In the genomic region with DNA sequence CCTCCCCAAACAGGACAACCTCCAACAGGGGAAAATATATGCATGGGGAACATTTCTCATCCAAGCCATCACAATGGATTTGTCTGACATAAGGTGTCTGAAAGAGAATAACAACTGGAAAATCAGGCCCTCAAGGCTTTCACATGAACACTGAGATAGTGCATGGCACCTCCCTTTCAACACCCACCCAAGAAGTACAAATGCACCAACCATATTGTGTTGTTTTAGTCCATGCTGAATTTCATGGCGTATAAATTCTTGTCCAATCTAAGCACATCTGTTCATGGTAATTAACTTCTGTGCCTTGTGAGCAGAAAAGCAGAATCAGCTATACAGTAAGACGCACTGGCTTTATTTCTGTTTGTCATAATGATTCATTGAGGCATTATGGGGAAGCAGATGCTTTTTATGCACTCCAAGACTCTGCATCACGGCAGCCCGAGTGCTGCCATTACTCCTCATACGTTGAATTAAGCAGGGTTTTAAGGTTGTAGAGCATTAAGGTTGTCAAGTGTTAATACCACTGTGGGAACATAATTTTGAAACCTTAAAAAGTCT, we compare ENCODE assay signal across 32 mouse cellular contexts.
DNase-seq lines count a peak whose midpoint lies in the region; ATAC-seq and TF ChIP-seq lines count a peak whose summit lies in the region.
"Had no signal": no experiment of that assay in that cellular context is flagged by ENCODE, and none has a peak within 500 bp of the region (broad histone marks: within the 10 kb centered on the region; RNA-seq: fewer than 3 reads in every experiment).

No protein-coding gene starts in this region.

- no peaks in the 10 kb centered on the region for H3K9me3 ChIP-seq in forebrain, embryonic 13.5 days (replicated peaks)
- H3K9me3 ChIP-seq in forebrain, embryonic 10.5 days: no peaks in the 10 kb centered on the region
- no peaks in the 10 kb centered on the region for H3K9me3 ChIP-seq in hindbrain, embryonic 12.5 days (replicated peaks)
- no peaks in the 10 kb centered on the region for H3K9me3 ChIP-seq in hindbrain, postnatal 0 days (ENCODE audit: low read length)
- no peaks in the 10 kb centered on the region for H3K9me3 ChIP-seq in hindbrain, embryonic 14.5 days (ENCODE audit: control insufficient read depth, low read length)
- no peaks in the 10 kb centered on the region for H3K9me3 ChIP-seq in neural tube, embryonic 13.5 days
- H3K9me3 ChIP-seq: heart, embryonic 12.5 days; limb, embryonic 10.5 days; limb, embryonic 15.5 days; liver, embryonic 13.5 days; midbrain, embryonic 10.5 days; midbrain, embryonic 15.5 days had no signal

- H3K36me3 ChIP-seq in forebrain, embryonic 13.5 days (ENCODE audit: poor library complexity, severe bottlenecking): no peaks in the 10 kb centered on the region
- no peaks in the 10 kb centered on the region for H3K36me3 ChIP-seq in forebrain, embryonic 10.5 days (replicated peaks)
- no peaks in the 10 kb centered on the region for H3K36me3 ChIP-seq in hindbrain, embryonic 12.5 days
- no peaks in the 10 kb centered on the region for H3K36me3 ChIP-seq in hindbrain, postnatal 0 days (ENCODE audit: insufficient read depth, low read length)
- H3K36me3 ChIP-seq in hindbrain, embryonic 14.5 days (replicated peaks; ENCODE audit: control insufficient read depth, insufficient read depth): no peaks in the 10 kb centered on the region
- H3K36me3 ChIP-seq in neural tube, embryonic 13.5 days: no peaks in the 10 kb centered on the region
- H3K36me3 ChIP-seq: heart, embryonic 12.5 days; limb, embryonic 10.5 days; limb, embryonic 15.5 days; liver, embryonic 13.5 days; midbrain, embryonic 10.5 days; midbrain, embryonic 15.5 days had no signal

- 0 out of 2 replicates have a peak, but pooled peaks have one; percentile 38 for ATAC-seq in forebrain, embryonic 13.5 days
- 0 out of 2 replicates have a peak, but pooled peaks have one; percentile 26 for ATAC-seq in hindbrain, embryonic 12.5 days (ENCODE audit: low FRiP score)
- ATAC-seq in hindbrain, postnatal 0 days: no peak
- ATAC-seq in hindbrain, embryonic 14.5 days (ENCODE audit: low FRiP score): peak; percentile 48; the same call in 1 of the 2 replicates
- ATAC-seq in neural tube, embryonic 13.5 days (ENCODE audit: low read depth): peak; percentile 86
- ATAC-seq: lung, postnatal 0 days; midbrain, embryonic 15.5 days; Patski had no signal

- WGBS in forebrain, embryonic 13.5 days: 76% methylated on average over 5 of the region's 5 CpGs
- WGBS in forebrain, embryonic 10.5 days: 90% methylated on average over 5 of the region's 5 CpGs
- WGBS in hindbrain, embryonic 12.5 days: 55% methylated on average over 5 of the region's 5 CpGs
- 50% methylated on average over 5 of the region's 5 CpGs for WGBS in hindbrain, postnatal 0 days
- 43% methylated on average over 5 of the region's 5 CpGs for WGBS in hindbrain, embryonic 14.5 days
- 23% methylated on average over 5 of the region's 5 CpGs for WGBS in neural tube, embryonic 13.5 days

- TF ChIP-seq CTCF in hindbrain, postnatal 0 days (IDR thresholded peaks at IDR 0.05; ENCODE audit: low read depth): no peak

- no peaks in the 10 kb centered on the region for H3K27me3 ChIP-seq in forebrain, embryonic 13.5 days
- H3K27me3 ChIP-seq in forebrain, embryonic 10.5 days (ENCODE audit: poor library complexity, severe bottlenecking): no peaks in the 10 kb centered on the region
- no peaks in the 10 kb centered on the region for H3K27me3 ChIP-seq in hindbrain, embryonic 12.5 days
- no peaks in the 10 kb centered on the region for H3K27me3 ChIP-seq in hindbrain, postnatal 0 days (ENCODE audit: insufficient read depth, low read length)
- no peaks in the 10 kb centered on the region for H3K27me3 ChIP-seq in hindbrain, embryonic 14.5 days (ENCODE audit: control insufficient read depth, insufficient read depth, low read length)
- no peaks in the 10 kb centered on the region for H3K27me3 ChIP-seq in neural tube, embryonic 13.5 days
- H3K27me3 ChIP-seq: heart, embryonic 12.5 days; limb, embryonic 15.5 days; liver, embryonic 13.5 days; midbrain, embryonic 15.5 days had no signal

- H3K27ac ChIP-seq in forebrain, embryonic 13.5 days: no peak overlapping the region
- H3K27ac ChIP-seq in forebrain, embryonic 10.5 days: no peak overlapping the region
- H3K27ac ChIP-seq in hindbrain, embryonic 12.5 days: no peak overlapping the region
- H3K27ac ChIP-seq in hindbrain, postnatal 0 days: no peak overlapping the region
- no peak overlapping the region for H3K27ac ChIP-seq in hindbrain, embryonic 14.5 days
- peak overlapping the region; percentile 38; the same call in 1 of the 2 replicates for H3K27ac ChIP-seq in neural tube, embryonic 13.5 days (replicated peaks)
- H3K27ac ChIP-seq: heart, adult 2 months; layer of hippocampus, adult 2 months; limb, embryonic 10.5 days; limb, embryonic 15.5 days; liver, embryonic 13.5 days; macrophage; midbrain, embryonic 10.5 days; midbrain, embryonic 15.5 days; stomach, postnatal 0 days had no signal

- H3K4me3 ChIP-seq in forebrain, embryonic 13.5 days: no peak overlapping the region
- no peak overlapping the region for H3K4me3 ChIP-seq in forebrain, embryonic 10.5 days
- no peak overlapping the region for H3K4me3 ChIP-seq in hindbrain, embryonic 12.5 days
- no peak overlapping the region for H3K4me3 ChIP-seq in hindbrain, postnatal 0 days (ENCODE audit: low read length)
- H3K4me3 ChIP-seq in hindbrain, embryonic 14.5 days (replicated peaks; ENCODE audit: low read length): no peak overlapping the region
- H3K4me3 ChIP-seq in neural tube, embryonic 13.5 days: no peak overlapping the region
- H3K4me3 ChIP-seq: heart, adult 2 months; heart, embryonic 12.5 days; layer of hippocampus, adult 2 months; limb, embryonic 10.5 days; limb, embryonic 15.5 days; liver, embryonic 13.5 days; midbrain, embryonic 10.5 days; midbrain, embryonic 15.5 days had no signal

- H3K9ac ChIP-seq in forebrain, embryonic 13.5 days: no peak overlapping the region
- no peak overlapping the region for H3K9ac ChIP-seq in hindbrain, embryonic 12.5 days
- H3K9ac ChIP-seq in hindbrain, postnatal 0 days (replicated peaks; ENCODE audit: low read length): no peak overlapping the region
- H3K9ac ChIP-seq in hindbrain, embryonic 14.5 days: no peak overlapping the region
- H3K9ac ChIP-seq in neural tube, embryonic 13.5 days: no peak overlapping the region
- H3K9ac ChIP-seq: heart, embryonic 12.5 days; limb, embryonic 15.5 days; liver, embryonic 13.5 days; midbrain, embryonic 15.5 days had no signal

- intact Hi-C loops in left cerebral cortex, postnatal 25 days (cut with DNase I): no loop called here

- no peak for DNase-seq in forebrain, embryonic 10.5 days (ENCODE audit: extremely low spot score, low spot score)
- no peak for DNase-seq in hindbrain, postnatal 0 days (ENCODE audit: low spot score)
- DNase-seq in hindbrain, embryonic 14.5 days (ENCODE audit: low spot score): no peak
- no peak for DNase-seq in left cerebral cortex, postnatal 25 days (ENCODE audit: low spot score in 2 of 2)
- DNase-seq in spleen, postnatal 10 days (ENCODE audit: low spot score in 2 of 2): no peak
- DNase-seq: adrenal gland, postnatal 10 days; cerebellum, adult 11-12 months; cerebellum, postnatal 10 days; heart, adult 2 months; heart, postnatal 4 days; kidney, adult 2 months; kidney, postnatal 36 days; layer of hippocampus, postnatal 36 days; liver, embryonic 13.5 days; lung, adult 18-20 months; right cerebral cortex, postnatal 25 days; spleen, adult 18-20 months; thymus, adult 18-20 months; thymus, postnatal 4 days had no signal

- H3K4me1 ChIP-seq in forebrain, embryonic 13.5 days: no peaks in the 10 kb centered on the region
- H3K4me1 ChIP-seq in forebrain, embryonic 10.5 days: no peaks in the 10 kb centered on the region
- H3K4me1 ChIP-seq in hindbrain, embryonic 12.5 days: no peaks in the 10 kb centered on the region
- no peaks in the 10 kb centered on the region for H3K4me1 ChIP-seq in hindbrain, postnatal 0 days (ENCODE audit: insufficient read depth, low read length)
- H3K4me1 ChIP-seq in hindbrain, embryonic 14.5 days (replicated peaks; ENCODE audit: control insufficient read depth, insufficient read depth, low read length): no peaks in the 10 kb centered on the region
- H3K4me1 ChIP-seq in neural tube, embryonic 13.5 days (replicated peaks): peaks cover 6% of the 10 kb centered on the region
- H3K4me1 ChIP-seq: heart, embryonic 12.5 days; limb, embryonic 10.5 days; limb, embryonic 15.5 days; liver, embryonic 13.5 days; midbrain, embryonic 10.5 days; midbrain, embryonic 15.5 days had no signal

- no peak overlapping the region for H3K4me2 ChIP-seq in forebrain, embryonic 13.5 days
- no peak overlapping the region for H3K4me2 ChIP-seq in hindbrain, embryonic 12.5 days (replicated peaks)
- H3K4me2 ChIP-seq in hindbrain, postnatal 0 days (ENCODE audit: low read depth, low read length): no peak overlapping the region
- H3K4me2 ChIP-seq in hindbrain, embryonic 14.5 days (replicated peaks): no peak overlapping the region
- H3K4me2 ChIP-seq in neural tube, embryonic 13.5 days: no peak overlapping the region
- H3K4me2 ChIP-seq: heart, embryonic 12.5 days; limb, embryonic 15.5 days; liver, embryonic 13.5 days; midbrain, embryonic 15.5 days had no signal
